ENCODE assay signal across 22 mouse cellular contexts in genomic region chr9:42626226-42626775, GRCm38 (mm10).
DNase-seq lines count a peak whose midpoint lies in the region; ATAC-seq and TF ChIP-seq lines count a peak whose summit lies in the region.
"Had no signal": no experiment of that assay in that cellular context is flagged by ENCODE, and none has a peak within 500 bp of the region (broad histone marks: within the 10 kb centered on the region; RNA-seq: fewer than 3 reads in every experiment).

No protein-coding gene starts in this region.

- H3K36me3 ChIP-seq in hindbrain, embryonic 15.5 days, result no peaks in the 10 kb centered on the region; the same call in 1 of the 2 replicates
- 0 out of 2 replicates have a peak, but pooled peaks cover 15% of the 10 kb centered on the region for H3K36me3 ChIP-seq in hindbrain, embryonic 14.5 days (replicated peaks; ENCODE audit: control insufficient read depth, insufficient read depth)
- H3K36me3 ChIP-seq in forebrain, embryonic 11.5 days (ENCODE audit: control insufficient read depth, insufficient read depth, low read length), result no peaks in the 10 kb centered on the region
- H3K36me3 ChIP-seq in hindbrain, postnatal 0 days (ENCODE audit: insufficient read depth, low read length), result no peaks in the 10 kb centered on the region
- H3K36me3 ChIP-seq: embryonic facial prominence, embryonic 10.5 days; heart, embryonic 10.5 days; limb, embryonic 10.5 days had no signal

- no peak overlapping the region for H3K4me2 ChIP-seq in hindbrain, embryonic 15.5 days
- no peak overlapping the region for H3K4me2 ChIP-seq in hindbrain, embryonic 14.5 days (replicated peaks)
- no peak overlapping the region for H3K4me2 ChIP-seq in forebrain, embryonic 11.5 days (ENCODE audit: low read depth, low read length, severe bottlenecking)
- H3K4me2 ChIP-seq in hindbrain, postnatal 0 days (ENCODE audit: low read depth, low read length), result no peak overlapping the region
- H3K4me2 ChIP-seq: liver, embryonic 11.5 days; lung, embryonic 14.5 days had no signal

- peaks cover 22% of the 10 kb centered on the region for H3K4me1 ChIP-seq in hindbrain, embryonic 15.5 days (replicated peaks)
- H3K4me1 ChIP-seq in hindbrain, embryonic 14.5 days (replicated peaks; ENCODE audit: control insufficient read depth, insufficient read depth, low read length), result peaks cover 5% of the 10 kb centered on the region; the same call in 1 of the 2 replicates
- no peaks in the 10 kb centered on the region; the same call in 1 of the 2 replicates for H3K4me1 ChIP-seq in forebrain, embryonic 11.5 days (replicated peaks; ENCODE audit: control insufficient read depth, insufficient read depth, low read length)
- peaks cover 8% of the 10 kb centered on the region; the same call in 1 of the 2 replicates for H3K4me1 ChIP-seq in hindbrain, postnatal 0 days (ENCODE audit: insufficient read depth, low read length)
- H3K4me1 ChIP-seq: heart, embryonic 10.5 days had no signal

- WGBS in hindbrain, embryonic 15.5 days, result 15% methylated on average over 6 of the region's 6 CpGs
- whole genome bisulfite sequencing in hindbrain, embryonic 14.5 days, result 14% methylated on average over 6 of the region's 6 CpGs
- WGBS in forebrain, embryonic 11.5 days, result 33% methylated on average over 6 of the region's 6 CpGs
- WGBS in hindbrain, postnatal 0 days, result 16% methylated on average over 6 of the region's 6 CpGs

- H3K4me3 ChIP-seq in hindbrain, embryonic 15.5 days, result no peak overlapping the region
- no peak overlapping the region for H3K4me3 ChIP-seq in hindbrain, embryonic 14.5 days (replicated peaks; ENCODE audit: low read length)
- no peak overlapping the region for H3K4me3 ChIP-seq in forebrain, embryonic 11.5 days (ENCODE audit: low read depth, low read length)
- H3K4me3 ChIP-seq in hindbrain, postnatal 0 days (ENCODE audit: low read length), result no peak overlapping the region
- H3K4me3 ChIP-seq: embryonic facial prominence, embryonic 10.5 days; heart, embryonic 10.5 days; limb, embryonic 10.5 days; myocyte had no signal

- H3K27me3 ChIP-seq in hindbrain, embryonic 15.5 days, result no peaks in the 10 kb centered on the region
- no peaks in the 10 kb centered on the region for H3K27me3 ChIP-seq in hindbrain, embryonic 14.5 days (ENCODE audit: control insufficient read depth, insufficient read depth, low read length)
- H3K27me3 ChIP-seq in forebrain, embryonic 11.5 days (ENCODE audit: control insufficient read depth, insufficient read depth, low read length), result no peaks in the 10 kb centered on the region
- no peaks in the 10 kb centered on the region for H3K27me3 ChIP-seq in hindbrain, postnatal 0 days (ENCODE audit: insufficient read depth, low read length)

- no peak for TF ChIP-seq CTCF in hindbrain, postnatal 0 days (IDR thresholded peaks at IDR 0.05; ENCODE audit: low read depth)

- intact Hi-C loops in gastrocnemius, postnatal 14 days (cut with DNase I; ENCODE audit: low total_unique reads), result no loop called here

- H3K9ac ChIP-seq in hindbrain, embryonic 15.5 days, result no peak overlapping the region
- H3K9ac ChIP-seq in hindbrain, embryonic 14.5 days, result no peak overlapping the region
- H3K9ac ChIP-seq in forebrain, embryonic 11.5 days (ENCODE audit: low read length), result no peak overlapping the region
- H3K9ac ChIP-seq in hindbrain, postnatal 0 days (replicated peaks; ENCODE audit: low read length), result no peak overlapping the region
- H3K9ac ChIP-seq: lung, embryonic 14.5 days had no signal

- H3K27ac ChIP-seq in hindbrain, embryonic 15.5 days (replicated peaks), result peak overlapping the region; percentile 37; the same call in 1 of the 2 replicates
- no peak overlapping the region for H3K27ac ChIP-seq in hindbrain, embryonic 14.5 days
- H3K27ac ChIP-seq in forebrain, embryonic 11.5 days (ENCODE audit: low read depth, low read length), result 0 out of 2 replicates have a peak overlapping the region, but pooled peaks have one; percentile 10
- H3K27ac ChIP-seq in hindbrain, postnatal 0 days, result no peak overlapping the region
- H3K27ac ChIP-seq: embryonic facial prominence, embryonic 10.5 days; heart, embryonic 10.5 days; limb, embryonic 10.5 days had no signal

- no peak for ATAC-seq in hindbrain, embryonic 15.5 days (ENCODE audit: low FRiP score, low read depth)
- ATAC-seq in hindbrain, embryonic 14.5 days (ENCODE audit: low FRiP score), result no peak
- ATAC-seq in forebrain, embryonic 11.5 days (replicated peaks; ENCODE audit: low FRiP score), result no peak
- 0 out of 2 replicates have a peak, but pooled peaks have one; percentile 19 for ATAC-seq in hindbrain, postnatal 0 days
- ATAC-seq: activated CD4-positive, CD25-positive, alpha-beta regulatory T cell, adult 4 months; Patski had no signal

- H3K9me3 ChIP-seq in hindbrain, embryonic 15.5 days, result no peaks in the 10 kb centered on the region
- H3K9me3 ChIP-seq in hindbrain, embryonic 14.5 days (ENCODE audit: control insufficient read depth, low read length), result no peaks in the 10 kb centered on the region
- no peaks in the 10 kb centered on the region for H3K9me3 ChIP-seq in forebrain, embryonic 11.5 days (ENCODE audit: control insufficient read depth, low read length)
- H3K9me3 ChIP-seq in hindbrain, postnatal 0 days (ENCODE audit: low read length), result no peaks in the 10 kb centered on the region
- H3K9me3 ChIP-seq: embryonic facial prominence, embryonic 10.5 days; heart, embryonic 10.5 days; limb, embryonic 10.5 days had no signal

- no peak for DNase-seq in hindbrain, embryonic 14.5 days (ENCODE audit: low spot score)
- DNase-seq in forebrain, embryonic 11.5 days (ENCODE audit: low spot score), result no peak
- no peak for DNase-seq in hindbrain, postnatal 0 days (ENCODE audit: low spot score)
- DNase-seq in retina, embryonic 14.5 days (ENCODE audit: low spot score), result peak; percentile 59
- DNase-seq in kidney, postnatal 14 days, result no peak
- no peak for DNase-seq in gastrocnemius, postnatal 14 days
- DNase-seq in adrenal gland, adult 8-10 months, result no peak
- DNase-seq: adrenal gland, postnatal 36 days; cerebellum, adult 9-11 months; gastrocnemius, postnatal 25 days; heart, postnatal 14 days; lung, embryonic 14.5 days; spleen, adult 18-20 months; thymus, adult 18-20 months had no signal

Comparison
In these comparisons a context has a peak if more than half of its experiments do, and no peak if none do; other contexts are left out.
1. H3K27ac ChIP-seq: peak in hindbrain, embryonic 15.5 days (single experiment) and forebrain, embryonic 11.5 days (single experiment); none in hindbrain, embryonic 14.5 days (single experiment) and hindbrain, postnatal 0 days (single experiment).